Mouse (Mus musculus) adrenal gland, adult 2 months (tissue): Measurements from ENCODE around the gene Agbl4. TPM values are rescaled to one million over a fixed set of nuclear protein-coding genes. Genes with fewer than 3 reads are reported as not detected.

Experiments
- DNase-seq: peaks from one replicate; pipeline ENCODE4 v3.0.0; 2021
- polyA plus RNA-seq: library from polyadenylated mRNA; depleted of rRNA; stranded (reverse); fragments of >200 nt; gene quantifications from 2 replicates; pipeline ENCODE4 v1.2.3, GENCODE M21; 2012; rRNA removed
- total RNA-seq, 2 experiments: library from RNA; stranded (reverse); gene quantifications; 2 replicates each; pipeline ENCODE4 v1.2.3; 2021

Gene Agbl4
- total and polyA plus RNA-seq, 3 experiments: 0.19 to 0.86 (median 0.32) TPM

GRCm38 (mm10) chr4:111666713-111667112 is 1269.3 kb downstream of the Agbl4 start:
- DNase-seq: no peak

GRCm38 (mm10) chr4:111669369-111669768 is 1271.9 kb downstream of the Agbl4 start:
- DNase-seq: no peak

GRCm38 (mm10) chr4:111670566-111671421 is 1273.3 kb downstream of the Agbl4 start:
- DNase-seq: no peak

GRCm38 (mm10) chr4:111671440-111671839 is 1274.0 kb downstream of the Agbl4 start:
- no peak for DNase-seq

- peak; percentile 31 for DNase-seq
Observed at GRCm38 (mm10) chr4:111673904-111674303, 1276.4 kb downstream of the Agbl4 start.

- DNase-seq: peak; percentile 6
Observed at GRCm38 (mm10) chr4:111681926-111682325, 1284.5 kb downstream of the Agbl4 start.

- DNase-seq: peak; percentile 7
Observed at GRCm38 (mm10) chr4:111682793-111683192, 1285.3 kb downstream of the Agbl4 start.

- DNase-seq: no peak
Observed at GRCm38 (mm10) chr4:111683843-111684242, 1286.4 kb downstream of the Agbl4 start.

- no peak for DNase-seq
Observed at GRCm38 (mm10) chr4:111685951-111686350, 1288.5 kb downstream of the Agbl4 start.

- peak; percentile 43 for DNase-seq
Observed at GRCm38 (mm10) chr4:111686951-111687350, 1289.5 kb downstream of the Agbl4 start.

- DNase-seq: peak; percentile 76
Observed at GRCm38 (mm10) chr4:111687613-111688012, 1290.2 kb downstream of the Agbl4 start.

GRCm38 (mm10) chr4:111691057-111691543 is 1293.6 kb downstream of the Agbl4 start:
- no peak for DNase-seq

- DNase-seq: no peak
Observed at GRCm38 (mm10) chr4:111701381-111701780, 1303.9 kb downstream of the Agbl4 start.

GRCm38 (mm10) chr4:111704126-111704525 is 1306.7 kb downstream of the Agbl4 start:
- no peak for DNase-seq

GRCm38 (mm10) chr4:111704975-111705374 is 1307.5 kb downstream of the Agbl4 start:
- no peak for DNase-seq

Other genes with a start within 250 kb of the Agbl4 start
- 1 to 10 TPM; 3.5 to 5.3 TPM for gene Elavl4, start 45.8 kb upstream of the Agbl4 start, total RNA-seq
- 0.18 and 0.35 TPM in 2 replicates for gene Elavl4, start 45.8 kb upstream of the Agbl4 start, polyA plus RNA-seq